Mouse (Mus musculus) thymus, postnatal 10 days (tissue): ENCODE results near the gene Capn12.

ENCODE experiments used
- DNase-seq, 2 experiments: peaks; one replicate each; pipeline ENCODE4 v3.0.0; 2021; ENCODE audit warnings: low spot score in 2 of 2

The Capn12 gene

DNA sequence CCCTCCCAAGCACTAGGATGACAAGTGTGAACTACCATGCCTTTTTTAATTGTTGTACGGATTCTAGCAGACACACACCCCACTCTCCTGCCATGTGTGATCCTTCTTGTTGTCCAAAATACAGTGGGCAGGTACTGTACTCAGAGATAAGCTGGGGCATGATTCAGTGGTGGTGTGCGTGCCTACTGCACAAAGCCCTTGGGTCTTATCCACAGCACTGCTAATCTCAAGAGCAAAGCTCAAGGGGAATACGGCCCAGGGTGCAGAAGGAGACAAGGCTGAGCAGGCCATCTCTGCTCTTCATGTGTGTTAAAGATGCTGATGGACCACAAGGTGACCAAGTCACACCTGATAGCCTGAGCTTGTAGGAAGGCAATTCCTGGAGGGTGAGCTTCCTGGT lies 40.0 kb downstream of the Capn12 start:
- DNase-seq: no peak

GRCm38 (mm10) chr7:28921722-28922465 lies 40.7 kb downstream of the Capn12 start:
- no peak for DNase-seq

DNA sequence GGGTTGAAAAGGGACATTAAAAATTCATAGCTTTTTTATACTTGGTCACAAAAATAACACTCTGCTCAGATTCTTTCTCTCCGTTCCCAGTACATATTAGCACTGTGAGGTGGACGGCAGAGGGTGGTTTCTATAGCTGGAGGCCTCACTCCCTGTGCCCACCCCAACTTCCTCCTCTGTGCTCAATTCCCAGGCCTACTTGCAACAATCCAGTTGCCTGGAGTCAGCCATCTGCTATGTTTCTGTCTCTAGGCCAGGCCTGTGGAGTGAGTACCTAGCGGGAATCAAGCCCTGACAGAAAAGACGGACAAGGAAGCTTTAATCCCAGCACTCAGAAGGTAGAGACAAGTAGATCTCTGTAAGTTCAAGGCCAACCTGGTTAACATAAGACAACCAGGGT lies 41.4 kb downstream of the Capn12 start:
- DNase-seq: no peak

DNA sequence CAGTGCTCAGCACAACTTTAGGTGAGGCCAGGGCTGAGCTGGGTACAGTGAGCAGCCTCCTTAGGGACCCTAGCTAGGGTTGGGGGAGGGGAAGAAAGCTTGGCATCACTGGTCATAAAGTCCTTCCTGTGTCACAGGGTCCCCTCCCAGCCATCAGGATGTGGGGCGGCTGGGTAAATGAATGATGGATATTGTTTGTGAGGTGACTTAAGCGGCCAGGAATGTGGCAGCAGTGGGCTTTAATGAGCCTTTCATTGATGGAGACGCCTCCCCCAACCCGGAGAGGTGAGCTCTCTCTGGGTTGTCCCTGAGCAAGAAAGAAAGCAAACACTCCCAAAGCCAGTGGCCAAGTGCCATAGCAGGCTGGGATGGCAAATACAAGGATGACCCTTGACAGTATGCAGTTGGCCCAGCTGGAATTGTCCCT lies 42.7 kb downstream of the Capn12 start:
- no peak for DNase-seq

DNA sequence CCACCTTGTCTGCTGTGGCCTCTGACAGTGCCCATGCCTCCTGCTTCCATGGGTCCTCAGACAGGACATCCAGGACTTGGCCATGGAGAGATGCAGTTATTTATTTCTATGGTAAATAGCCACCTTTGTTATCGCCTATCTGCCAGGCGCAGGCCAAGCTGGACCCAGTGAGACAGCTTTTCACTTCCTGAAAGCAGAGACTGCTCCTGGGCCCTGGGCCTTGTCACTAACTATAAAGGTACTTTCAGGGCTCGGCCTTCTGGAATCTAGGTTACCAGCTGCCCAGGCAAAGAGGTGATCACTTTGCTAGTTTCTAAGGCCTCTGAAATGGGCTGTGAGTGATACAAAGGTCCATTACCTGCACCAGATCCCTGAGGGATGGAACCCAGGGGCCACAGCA lies 43.6 kb downstream of the Capn12 start:
- DNase-seq: no peak

- no peak for DNase-seq
Observed at GRCm38 (mm10) chr7:28925317-28925716, 44.1 kb downstream of the Capn12 start.

DNA sequence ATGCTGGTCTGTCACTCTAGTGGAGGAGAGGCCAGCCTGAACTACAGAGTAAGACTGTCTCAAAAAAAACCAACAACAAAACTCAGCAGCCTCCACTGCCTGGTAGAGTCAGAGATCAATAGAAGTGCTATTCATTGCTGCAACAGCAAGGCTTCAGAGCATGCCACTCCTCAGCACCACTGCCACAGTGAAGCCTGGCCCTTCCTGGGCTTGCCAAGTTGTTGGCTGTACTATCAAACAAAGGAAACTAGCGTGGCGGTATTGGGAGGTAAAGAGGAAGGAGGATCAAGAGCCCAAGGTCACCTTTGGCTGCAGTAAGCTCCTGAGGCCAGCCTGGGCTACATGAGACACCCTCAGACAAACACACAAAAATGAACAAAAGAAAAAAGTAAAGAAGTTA lies 45.0 kb downstream of the Capn12 start:
- DNase-seq: no peak

GRCm38 (mm10) chr7:28929381-28929780 lies 48.2 kb downstream of the Capn12 start:
- DNase-seq: no peak

GRCm38 (mm10) chr7:28930320-28931031 lies 49.3 kb downstream of the Capn12 start:
- no peak for DNase-seq

- DNase-seq: no peak
Observed at GRCm38 (mm10) chr7:28931032-28931694, 49.9 kb downstream of the Capn12 start.

DNA sequence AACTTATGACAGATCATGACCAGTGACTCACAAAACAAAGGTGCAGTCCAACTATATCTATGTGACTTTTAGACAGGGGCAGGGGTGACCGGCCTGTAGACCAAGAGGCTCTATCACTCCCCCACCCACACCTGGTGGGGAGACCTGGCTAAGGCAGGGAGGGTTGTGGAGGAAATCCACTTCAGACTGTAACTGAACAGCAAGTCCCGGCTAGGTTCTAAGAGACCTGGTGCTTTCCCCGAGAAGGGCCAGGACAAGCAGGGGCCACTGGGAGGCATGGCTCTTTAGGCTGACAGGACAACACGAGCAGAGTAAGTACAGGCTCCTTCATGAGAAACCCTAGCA lies 50.4 kb downstream of the Capn12 start:
- no peak for DNase-seq

DNA sequence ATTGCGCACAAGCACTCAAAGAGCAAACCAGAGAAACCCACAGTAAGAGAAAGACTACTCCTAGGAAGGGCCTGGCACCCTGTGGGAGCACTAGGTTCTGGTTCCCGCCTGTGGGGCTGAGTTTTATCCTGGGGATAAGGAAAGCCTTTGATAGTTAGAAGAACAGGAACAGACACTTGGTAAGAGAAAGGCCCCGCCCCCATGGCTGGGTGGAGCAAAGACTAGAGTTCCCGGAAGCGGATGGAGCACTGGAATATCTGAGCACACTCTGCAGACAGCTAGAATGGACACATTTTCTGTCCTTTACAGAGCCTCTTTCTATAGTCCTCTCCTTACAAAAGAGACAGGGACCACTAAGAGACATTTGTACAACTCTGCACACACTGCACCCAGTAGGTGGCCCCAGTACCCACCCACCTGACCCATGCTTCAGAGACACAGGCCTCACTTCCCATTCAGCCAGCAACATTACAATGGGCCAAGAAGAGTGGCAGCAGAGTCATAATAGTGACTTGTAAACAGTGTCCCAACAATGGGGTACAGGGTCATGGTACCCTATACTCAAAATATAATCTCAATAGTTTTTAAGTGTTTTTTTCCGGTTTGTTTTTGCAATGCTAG lies 51.3 kb downstream of the Capn12 start:
- no peak for DNase-seq

DNA sequence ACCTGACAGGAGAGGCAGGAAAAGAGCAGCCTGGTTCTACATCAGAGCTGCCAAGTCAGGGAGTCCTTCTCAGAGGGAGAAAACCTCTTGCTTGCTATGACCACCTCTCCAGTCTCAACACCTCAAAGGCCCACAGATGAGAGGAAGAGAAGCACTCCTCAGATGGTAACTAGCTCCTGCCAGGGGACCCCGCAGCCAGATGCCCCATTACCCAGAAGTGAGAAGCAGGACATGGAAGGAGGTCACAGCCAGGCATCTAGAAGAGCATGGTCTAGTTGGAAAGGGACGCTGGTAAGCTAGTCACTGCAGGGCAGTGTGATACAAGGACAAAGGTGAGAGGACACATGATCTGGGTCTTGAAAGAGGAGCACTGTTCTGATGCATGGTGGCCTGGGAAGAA lies 52.6 kb downstream of the Capn12 start:
- DNase-seq: no peak

DNA sequence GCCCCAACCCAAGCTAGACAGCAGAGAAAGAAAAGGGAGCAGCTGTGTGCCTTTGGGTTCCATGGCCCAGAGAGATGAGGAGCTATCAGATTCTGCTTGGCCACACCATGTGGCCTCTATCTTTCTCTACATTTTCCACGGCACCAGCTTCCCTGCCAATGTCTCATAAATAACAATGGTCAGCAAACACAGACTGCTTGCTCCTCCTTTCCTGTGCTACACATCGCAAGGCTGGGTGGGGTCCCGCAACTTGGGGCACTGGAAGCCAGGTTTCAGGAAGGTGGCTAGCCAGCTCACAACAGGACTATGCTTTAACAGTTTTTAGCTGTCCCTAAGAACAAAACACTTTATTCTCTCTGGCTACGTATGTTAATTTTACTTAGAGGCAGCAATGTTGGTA lies 55.6 kb downstream of the Capn12 start:
- no peak for DNase-seq

DNA sequence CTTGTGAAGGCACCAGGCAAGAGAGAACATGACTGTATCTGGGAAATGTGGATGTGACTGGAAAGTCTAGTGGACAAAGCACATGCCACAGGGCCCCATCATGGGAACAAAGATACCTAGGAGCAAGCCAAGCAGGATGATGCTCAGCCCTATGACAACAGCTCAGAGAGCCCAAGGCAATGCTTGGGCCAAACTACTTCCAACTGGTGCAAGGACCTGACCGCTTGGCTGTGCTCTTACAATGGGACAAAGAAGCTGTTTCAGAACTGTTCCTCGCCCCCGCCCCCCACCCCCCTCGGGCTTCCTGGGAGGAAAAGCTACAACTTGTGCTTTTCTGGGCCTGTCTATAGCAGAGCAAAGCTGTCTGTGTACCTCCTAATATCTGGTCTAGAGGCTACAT lies 57.4 kb downstream of the Capn12 start:
- no peak for DNase-seq

GRCm38 (mm10) chr7:28939418-28940183 lies 58.4 kb downstream of the Capn12 start:
- no peak for DNase-seq

DNA sequence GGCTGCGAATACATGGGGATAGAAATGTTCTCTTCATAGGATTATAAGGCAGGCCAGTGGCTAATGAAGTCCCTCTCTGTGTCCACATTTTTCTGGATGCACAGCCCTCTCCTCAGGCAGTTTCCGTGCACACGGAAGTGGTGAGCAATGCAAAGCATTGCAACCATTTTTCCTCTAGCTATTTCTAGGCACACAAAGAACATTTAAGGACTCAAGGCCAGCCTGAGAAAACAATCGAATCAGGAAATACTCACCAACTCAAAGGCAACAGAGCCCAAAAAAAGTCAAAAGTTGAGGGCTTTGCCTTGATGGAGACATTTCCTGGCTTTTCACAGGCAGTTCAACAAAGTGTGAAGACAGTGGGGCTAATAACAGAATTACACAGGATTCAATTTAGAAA lies 59.9 kb downstream of the Capn12 start:
- DNase-seq: no peak

DNA sequence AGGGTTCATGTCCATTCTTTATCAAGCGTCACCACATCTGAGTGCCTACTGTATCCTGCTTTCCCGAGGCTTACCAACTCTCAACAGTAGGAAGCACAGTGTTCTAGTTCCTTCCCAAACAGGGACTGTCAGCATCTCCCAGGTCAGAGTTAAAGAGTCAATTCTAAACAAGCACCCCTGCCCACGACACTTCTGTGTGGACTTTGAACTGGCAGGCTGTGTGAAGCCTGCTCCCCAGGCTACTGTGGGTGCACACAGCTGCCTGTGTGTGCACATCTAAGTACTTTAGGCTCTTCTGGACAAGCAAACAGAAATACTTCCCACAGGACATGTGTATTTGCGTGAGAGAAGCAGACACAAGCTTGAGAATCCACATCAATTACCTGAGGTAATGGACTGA lies 60.3 kb downstream of the Capn12 start:
- DNase-seq: no peak
